Mouse (Mus musculus) inflammation-experienced regulatory T-cells, adult 16 weeks (primary cell): ENCODE results near the gene Dusp22. TPM values are rescaled to one million over a fixed set of nuclear protein-coding genes. Genes with fewer than 3 reads are reported as not detected.

Experiments
- polyA plus RNA-seq: library from polyadenylated mRNA; unstranded; fragments of 100-300 nt; shearing (Covaris generic); gene quantifications from one replicate; pipeline ENCODE4 v1.2.1, GENCODE M21; 2017

Dusp22 gene
- polyA plus RNA-seq: 4.7 TPM

GRCm38 (mm10) chr13:30659613-30660505 lies at the start of gene Dusp22:
TSS of gene Dusp22 (plus strand) at chr13:30659999.

GRCm38 (mm10) chr13:30749021-30749556 lies 89.3 kb downstream of the Dusp22 start, which contains the start of gene Irf4:
TSS of gene Irf4 (plus strand) at chr13:30749226.

Other genes with a start within 250 kb of the Dusp22 start
- gene Uqcrfs1, start 114.6 kb upstream of the Dusp22 start, polyA plus RNA-seq: 66.8 TPM
- 27.3 TPM for gene Irf4, start 89.2 kb downstream of the Dusp22 start, polyA plus RNA-seq